In the genomic region with DNA sequence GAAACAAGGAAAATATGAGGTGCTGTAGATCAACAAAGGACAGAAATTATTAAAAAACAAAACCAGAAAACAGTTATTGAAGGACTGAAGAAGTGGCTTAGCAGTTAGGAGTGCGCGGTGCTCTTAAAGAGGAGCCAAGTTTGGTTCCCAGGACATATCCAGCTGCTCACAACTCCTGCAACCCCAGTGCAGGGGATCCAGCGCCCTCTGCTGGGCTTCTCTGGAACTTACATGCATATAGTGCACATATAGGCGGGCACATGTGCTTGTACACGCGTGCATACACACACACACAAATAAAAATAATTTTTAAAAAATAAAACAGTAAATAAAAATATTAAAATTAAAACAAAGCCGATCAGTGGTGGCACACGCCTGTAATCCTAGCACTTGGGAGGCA, we compare ENCODE assay signal across 11 mouse cellular contexts. TPM values are rescaled to one million over a fixed set of nuclear protein-coding genes. Genes with fewer than 3 reads are reported as not detected.
A peak's percentile ranks its signal among the peaks of the same experiment; 100 is the strongest.
DNase-seq lines count a peak whose midpoint lies in the region; ATAC-seq and TF ChIP-seq lines count a peak whose summit lies in the region.
"Had no signal": no experiment of that assay in that cellular context is flagged by ENCODE, and none has a peak within 500 bp of the region (broad histone marks: within the 10 kb centered on the region; RNA-seq: fewer than 3 reads in every experiment).

No protein-coding gene starts in this region.

- no peak for TF ChIP-seq POLR2A in thymus, adult 2 months (IDR thresholded peaks at IDR 0.05; ENCODE audit: control insufficient read depth, extremely low read depth, insufficient read depth, low read length, poor library complexity)

- WGBS in heart, postnatal 0 days: 78% methylated on average over 8 of the region's 8 CpGs
- 87% methylated on average over 8 of the region's 8 CpGs for WGBS in thymus, adult 2 months
- whole genome bisulfite sequencing in lung, embryonic 14.5 days: 76% methylated on average over 8 of the region's 8 CpGs

- no peaks in the 10 kb centered on the region for H3K27me3 ChIP-seq in heart, postnatal 0 days (ENCODE audit: control insufficient read depth, insufficient read depth, low read length)
- H3K27me3 ChIP-seq in thymus, adult 2 months (ENCODE audit: control insufficient read depth, insufficient read depth, low read length): no peaks in the 10 kb centered on the region
- no peaks in the 10 kb centered on the region for H3K27me3 ChIP-seq in lung, embryonic 14.5 days (ENCODE audit: insufficient read depth, low read length)
- H3K27me3 ChIP-seq: embryonic facial prominence, embryonic 12.5 days; liver, embryonic 13.5 days had no signal

- H3K9me3 ChIP-seq in heart, postnatal 0 days (replicated peaks; ENCODE audit: control insufficient read depth, low read length): no peaks in the 10 kb centered on the region; the same call in none of the 2 replicates
- H3K9me3 ChIP-seq in lung, embryonic 14.5 days (ENCODE audit: low read depth, low read length): no peaks in the 10 kb centered on the region
- H3K9me3 ChIP-seq: embryonic facial prominence, embryonic 12.5 days; liver, embryonic 13.5 days had no signal

- H3K27ac ChIP-seq in heart, postnatal 0 days (ENCODE audit: low read depth): no peak overlapping the region
- no peak overlapping the region for H3K27ac ChIP-seq in thymus, adult 2 months (ENCODE audit: control insufficient read depth, insufficient read depth, low read length)
- no peak overlapping the region for H3K27ac ChIP-seq in lung, embryonic 14.5 days (ENCODE audit: low read depth)
- H3K27ac ChIP-seq: embryonic facial prominence, embryonic 12.5 days; liver, embryonic 13.5 days had no signal

- no peaks in the 10 kb centered on the region for H3K4me1 ChIP-seq in heart, postnatal 0 days (ENCODE audit: control insufficient read depth, insufficient read depth)
- H3K4me1 ChIP-seq in thymus, adult 2 months (replicated peaks; ENCODE audit: control insufficient read depth, insufficient read depth, low read length): no peaks in the 10 kb centered on the region
- H3K4me1 ChIP-seq in lung, embryonic 14.5 days (ENCODE audit: insufficient read depth): no peaks in the 10 kb centered on the region
- H3K4me1 ChIP-seq: liver, embryonic 13.5 days had no signal

- no peak overlapping the region for H3K4me3 ChIP-seq in heart, postnatal 0 days (ENCODE audit: low read depth, low read length)
- H3K4me3 ChIP-seq in thymus, adult 2 months (ENCODE audit: control insufficient read depth, insufficient read depth, low read length): no peak overlapping the region
- no peak overlapping the region for H3K4me3 ChIP-seq in lung, embryonic 14.5 days (ENCODE audit: low read depth, low read length)
- H3K4me3 ChIP-seq: embryonic facial prominence, embryonic 12.5 days; liver, embryonic 13.5 days had no signal

- no peak overlapping the region for H3K4me2 ChIP-seq in heart, postnatal 0 days (ENCODE audit: low read depth, low read length)
- H3K4me2 ChIP-seq in lung, embryonic 14.5 days: no peak overlapping the region
- H3K4me2 ChIP-seq: embryonic facial prominence, embryonic 12.5 days; liver, embryonic 13.5 days had no signal

- ATAC-seq in heart, postnatal 0 days (ENCODE audit: insufficient read depth, low read depth): no peak
- no peak for ATAC-seq in lung, embryonic 14.5 days (ENCODE audit: insufficient read depth)

- no peaks in the 10 kb centered on the region for H3K36me3 ChIP-seq in heart, postnatal 0 days (replicated peaks; ENCODE audit: control insufficient read depth, insufficient read depth, low read length)
- no peaks in the 10 kb centered on the region for H3K36me3 ChIP-seq in thymus, adult 2 months (ENCODE audit: control insufficient read depth, insufficient read depth, low read length)
- H3K36me3 ChIP-seq in lung, embryonic 14.5 days (ENCODE audit: insufficient read depth): no peaks in the 10 kb centered on the region
- H3K36me3 ChIP-seq: embryonic facial prominence, embryonic 12.5 days; liver, embryonic 13.5 days had no signal

- peak; percentile 30; the same call in 1 of the 2 replicates for TF ChIP-seq CTCF in heart, postnatal 0 days (IDR thresholded peaks at IDR 0.05; ENCODE audit: low read depth)
- TF ChIP-seq CTCF in thymus, adult 2 months (IDR thresholded peaks at IDR 0.05; ENCODE audit: borderline replicate concordance, control insufficient read depth, extremely low read depth, insufficient read depth, low read length, poor library complexity): no peak
- peak; percentile 55 for TF ChIP-seq CTCF in lung, embryonic 14.5 days (IDR thresholded peaks at IDR 0.05; ENCODE audit: low read depth)

- TF ChIP-seq EP300 in heart, postnatal 0 days (IDR thresholded peaks at IDR 0.05; ENCODE audit: low read depth): no peak

- no peak overlapping the region for H3K9ac ChIP-seq in heart, postnatal 0 days (replicated peaks; ENCODE audit: low read depth, low read length)
- no peak overlapping the region for H3K9ac ChIP-seq in lung, embryonic 14.5 days
- H3K9ac ChIP-seq: embryonic facial prominence, embryonic 12.5 days; liver, embryonic 13.5 days had no signal

- no peak for DNase-seq in heart, postnatal 0 days (ENCODE audit: low spot score)
- DNase-seq in heart, adult 8-10 months (ENCODE audit: low spot score): no peak
- peak; percentile 23 for DNase-seq in thymus, adult 2 months
- DNase-seq in thymus, adult 18-20 months: no peak
- peak; percentile 46 for DNase-seq in lung, embryonic 14.5 days
- DNase-seq in layer of hippocampus, adult 8-10 months (ENCODE audit: low spot score in 2 of 2): no peak
- no peak for DNase-seq in left cerebral cortex, adult 9 months (ENCODE audit: low spot score in 2 of 2)
- DNase-seq in urinary bladder, postnatal 10 days (ENCODE audit: low spot score): no peak
- DNase-seq: heart, postnatal 36 days; liver, embryonic 13.5 days had no signal

RNA-seq across cellular contexts. Expression of a gene that starts 59.6 kb away (rescaled TPM):
- total RNA-seq in heart, postnatal 0 days (2014; rRNA removed; ENCODE audit: low replicate concordance): 62.1 and 95.6 TPM in 2 replicates
- 36.2 and 40.6 TPM in 2 replicates for polyA plus RNA-seq in heart, postnatal 0 days (2015; fragmentation: Nextera tagmentation; extraction: Ambion mirVana)
- total RNA-seq in heart, adult 8-10 months (2022): 100 to 1,000 TPM; 113 to 131 (median 125) TPM
- polyA plus RNA-seq in thymus, adult 2 months (2012; rRNA removed): 27.7 and 33.5 TPM in 2 replicates
- 131 and 132 TPM in 2 replicates for polyA plus RNA-seq in lung, embryonic 14.5 days (2014; fragmentation: Nextera tagmentation; extraction: Ambion mirVana)
- 100 to 1,000 TPM; 105 to 112 (median 107) TPM for total RNA-seq in layer of hippocampus, adult 8-10 months (2022)

Comparison
In these comparisons a context has a peak if more than half of its experiments do, and no peak if none do; other contexts are left out.
1. DNase-seq: peak in thymus, adult 2 months (single experiment) and lung, embryonic 14.5 days (single experiment); none in heart, postnatal 0 days (single experiment), heart, adult 8-10 months (single experiment), thymus, adult 18-20 months (0 of 2), layer of hippocampus, adult 8-10 months (0 of 2), left cerebral cortex, adult 9 months (0 of 2) and urinary bladder, postnatal 10 days (single experiment).